Mouse (Mus musculus) liver, embryonic 14.5 days (tissue): ENCODE results near the gene Ston1.

Experiments used
- CTCF ChIP-seq: IDR thresholded peaks from 2 replicates; pipeline ENCODE4 v1.5.1; 2016; ENCODE audit warnings: antibody characterized with exemption, low read depth, control low read depth
- EP300 ChIP-seq: IDR thresholded peaks from 2 replicates; pipeline ENCODE4 v1.6.1; 2016; ENCODE audit warnings: antibody characterized with exemption, low read depth

DNA sequence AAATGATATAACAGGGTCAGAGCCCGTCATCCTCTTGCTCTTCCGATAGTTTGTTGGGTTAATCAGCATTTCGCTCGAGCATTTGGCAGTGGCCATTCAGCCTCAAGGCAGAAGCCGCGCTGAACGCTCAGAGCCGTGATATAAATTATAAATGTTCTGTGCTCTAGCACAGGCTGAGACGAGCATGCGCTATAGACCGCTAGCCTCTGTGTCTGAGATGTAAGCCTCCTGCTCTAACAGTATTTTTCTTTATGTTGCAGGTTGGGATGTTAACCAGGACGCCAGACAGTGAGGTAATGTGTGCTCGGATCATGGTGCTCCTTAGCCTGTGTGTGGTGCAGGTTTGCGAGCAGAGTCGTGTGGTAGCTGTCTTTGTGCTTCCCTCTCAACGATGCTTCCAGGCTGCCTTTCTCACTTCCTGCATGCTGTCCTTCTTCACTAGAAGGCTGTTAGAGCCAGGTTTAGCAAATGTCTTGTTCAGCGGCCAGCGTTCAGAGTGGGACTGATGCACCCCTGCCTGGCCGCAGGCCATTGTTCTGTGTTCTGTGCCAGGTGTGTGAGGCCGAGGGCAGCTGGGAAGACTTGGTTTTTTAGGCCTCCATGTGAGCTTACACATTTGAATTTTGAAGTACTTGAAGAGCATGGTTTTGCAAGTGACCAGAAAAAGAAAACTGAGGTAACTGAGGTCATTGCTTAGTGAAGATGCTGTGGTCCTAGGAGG lies 18.8 kb upstream of the Ston1 start:
- TF ChIP-seq CTCF = no peak
- TF ChIP-seq EP300 = no peak
